Mouse (Mus musculus) E14TG2a.4 (cell line): ENCODE measurements around the gene Gm4922.

Source experiments
- H3K27me3 ChIP-seq: 2 replicates; pipeline ENCODE4 v1.6.1; 2014; ENCODE audit warnings: low read length, control low read depth; ENCODE audit not compliant: insufficient read depth
- H3K36me3 ChIP-seq: 2 replicates; pipeline ENCODE4 v1.6.1; 2014; ENCODE audit warnings: low read length, control low read depth; ENCODE audit not compliant: insufficient read depth
- H3K4me1 ChIP-seq: replicated peaks from 2 replicates; pipeline ENCODE4 v1.6.1; 2014; ENCODE audit warnings: low read depth, low read length, control low read depth
- H3K4me3 ChIP-seq: replicated peaks from 2 replicates; pipeline ENCODE4 v1.5.1; 2014; ENCODE audit warnings: mild to moderate bottlenecking, low read length
- H3K9me3 ChIP-seq: 2 replicates; pipeline ENCODE4 v1.6.1; 2014; ENCODE audit warnings: low read length, control low read depth
- CTCF ChIP-seq: conservative IDR thresholded peaks from 2 replicates; pipeline ENCODE4 v1.5.1; 2014; ENCODE audit warnings: low read length
- NANOG ChIP-seq: IDR thresholded peaks from 2 replicates; pipeline ENCODE4 v1.6.1; 2014; ENCODE audit warnings: borderline replicate concordance, low read length, mixed read lengths
- POU5F1 ChIP-seq: IDR thresholded peaks from 2 replicates; pipeline ENCODE4 v1.6.1; 2014; ENCODE audit warnings: low read length, borderline replicate concordance

Gene Gm4922

GRCm38 (mm10) chr10:18786693-18787092 is at the start of gene Gm4922:
Gene Gm4922 (minus strand): TSS chr10:18786793.
- Histone ChIP-seq H3K9me3 (no peaks in the 10 kb centered on the region), H3K27me3 (no peaks in the 10 kb centered on the region), H3K36me3 (no peaks in the 10 kb centered on the region), H3K4me1 (peaks cover 13% of the 10 kb centered on the region), H3K4me3 (no peak within 1 kb of the TSS)
- TF ChIP-seq POU5F1, result no peak
- TF ChIP-seq CTCF, result no peak
- no peak for TF ChIP-seq NANOG

GRCm38 (mm10) chr10:18835684-18836479 is 49.3 kb upstream of the Gm4922 start:
- Histone ChIP-seq H3K9me3 (0 out of 2 replicates have a peak, but pooled peaks cover 4% of the 10 kb centered on the region), H3K4me1 (peaks cover 6% of the 10 kb centered on the region; the same call in 1 of the 2 replicates), H3K27me3 (no peaks in the 10 kb centered on the region), H3K36me3 (no peaks in the 10 kb centered on the region), H3K4me3 (no peak overlapping the region)
- TF ChIP-seq CTCF (peak; percentile 50), POU5F1 (no peak)

- Histone ChIP-seq H3K27me3 (peaks cover 3% of the 10 kb centered on the region; the same call in 1 of the 2 replicates), H3K9me3 (0 out of 2 replicates have a peak, but pooled peaks cover 4% of the 10 kb centered on the region), H3K4me3 (no peak overlapping the region), H3K4me1 (peaks cover 6% of the 10 kb centered on the region; the same call in 1 of the 2 replicates), H3K36me3 (no peaks in the 10 kb centered on the region)
- TF ChIP-seq POU5F1 (no peak), NANOG (no peak), CTCF (no peak)
These were observed 47.8 kb upstream of the Gm4922 start for GRCm38 (mm10) chr10:18834389-18834788.

GRCm38 (mm10) chr10:18831823-18832222 is 45.2 kb upstream of the Gm4922 start:
- no peaks in the 10 kb centered on the region for H3K36me3 ChIP-seq

GRCm38 (mm10) chr10:18830359-18830758 is 43.8 kb upstream of the Gm4922 start:
- no peaks in the 10 kb centered on the region for H3K36me3 ChIP-seq
- TF ChIP-seq POU5F1, result no peak
- no peak for TF ChIP-seq NANOG
- no peak for TF ChIP-seq CTCF
- H3K27me3 ChIP-seq, result peaks cover 3% of the 10 kb centered on the region; the same call in 1 of the 2 replicates

More at GRCm38 (mm10) chr10:18831823-18832222, 45.2 kb upstream of the Gm4922 start:
- Histone ChIP-seq H3K4me3 (no peak overlapping the region), H3K4me1 (peaks cover 6% of the 10 kb centered on the region; the same call in 1 of the 2 replicates), H3K9me3 (no peaks in the 10 kb centered on the region), H3K27me3 (peaks cover 3% of the 10 kb centered on the region; the same call in 1 of the 2 replicates)
- TF ChIP-seq POU5F1 (no peak), CTCF (no peak), NANOG (no peak)

GRCm38 (mm10) chr10:18827936-18828335 is 41.3 kb upstream of the Gm4922 start:
- no peaks in the 10 kb centered on the region for H3K9me3 ChIP-seq
- H3K4me3 ChIP-seq, result no peak overlapping the region
- TF ChIP-seq POU5F1 (no peak), CTCF (no peak), NANOG (no peak)
- H3K27me3 ChIP-seq, result peaks cover 3% of the 10 kb centered on the region; the same call in 1 of the 2 replicates
- no peaks in the 10 kb centered on the region for H3K36me3 ChIP-seq
- peaks cover 6% of the 10 kb centered on the region; the same call in 1 of the 2 replicates for H3K4me1 ChIP-seq

More at GRCm38 (mm10) chr10:18830359-18830758, 43.8 kb upstream of the Gm4922 start:
- Histone ChIP-seq H3K4me3 (no peak overlapping the region), H3K4me1 (peaks cover 6% of the 10 kb centered on the region; the same call in 1 of the 2 replicates), H3K9me3 (no peaks in the 10 kb centered on the region)

GRCm38 (mm10) chr10:18826107-18826506 is 39.5 kb upstream of the Gm4922 start:
- peaks cover 3% of the 10 kb centered on the region; the same call in 1 of the 2 replicates for H3K27me3 ChIP-seq
- H3K4me1 ChIP-seq, result no peaks in the 10 kb centered on the region
- H3K4me3 ChIP-seq, result no peak overlapping the region
- no peaks in the 10 kb centered on the region for H3K9me3 ChIP-seq
- H3K36me3 ChIP-seq, result no peaks in the 10 kb centered on the region
- TF ChIP-seq POU5F1, result no peak
- no peak for TF ChIP-seq CTCF
- no peak for TF ChIP-seq NANOG

GRCm38 (mm10) chr10:18825143-18825542 is 38.5 kb upstream of the Gm4922 start:
- Histone ChIP-seq H3K27me3 (peaks cover 3% of the 10 kb centered on the region; the same call in 1 of the 2 replicates), H3K36me3 (no peaks in the 10 kb centered on the region), H3K4me1 (no peaks in the 10 kb centered on the region), H3K4me3 (no peak overlapping the region), H3K9me3 (no peaks in the 10 kb centered on the region)
- TF ChIP-seq CTCF (no peak), NANOG (no peak), POU5F1 (no peak)

GRCm38 (mm10) chr10:18816560-18816959 is 30.0 kb upstream of the Gm4922 start:
- H3K4me1 ChIP-seq, result no peaks in the 10 kb centered on the region
- TF ChIP-seq CTCF (no peak), NANOG (no peak), POU5F1 (no peak)
- no peaks in the 10 kb centered on the region for H3K36me3 ChIP-seq
- no peaks in the 10 kb centered on the region for H3K27me3 ChIP-seq
- no peak overlapping the region for H3K4me3 ChIP-seq
- H3K9me3 ChIP-seq, result peaks cover 8% of the 10 kb centered on the region; the same call in 1 of the 2 replicates
